In the genomic region with DNA sequence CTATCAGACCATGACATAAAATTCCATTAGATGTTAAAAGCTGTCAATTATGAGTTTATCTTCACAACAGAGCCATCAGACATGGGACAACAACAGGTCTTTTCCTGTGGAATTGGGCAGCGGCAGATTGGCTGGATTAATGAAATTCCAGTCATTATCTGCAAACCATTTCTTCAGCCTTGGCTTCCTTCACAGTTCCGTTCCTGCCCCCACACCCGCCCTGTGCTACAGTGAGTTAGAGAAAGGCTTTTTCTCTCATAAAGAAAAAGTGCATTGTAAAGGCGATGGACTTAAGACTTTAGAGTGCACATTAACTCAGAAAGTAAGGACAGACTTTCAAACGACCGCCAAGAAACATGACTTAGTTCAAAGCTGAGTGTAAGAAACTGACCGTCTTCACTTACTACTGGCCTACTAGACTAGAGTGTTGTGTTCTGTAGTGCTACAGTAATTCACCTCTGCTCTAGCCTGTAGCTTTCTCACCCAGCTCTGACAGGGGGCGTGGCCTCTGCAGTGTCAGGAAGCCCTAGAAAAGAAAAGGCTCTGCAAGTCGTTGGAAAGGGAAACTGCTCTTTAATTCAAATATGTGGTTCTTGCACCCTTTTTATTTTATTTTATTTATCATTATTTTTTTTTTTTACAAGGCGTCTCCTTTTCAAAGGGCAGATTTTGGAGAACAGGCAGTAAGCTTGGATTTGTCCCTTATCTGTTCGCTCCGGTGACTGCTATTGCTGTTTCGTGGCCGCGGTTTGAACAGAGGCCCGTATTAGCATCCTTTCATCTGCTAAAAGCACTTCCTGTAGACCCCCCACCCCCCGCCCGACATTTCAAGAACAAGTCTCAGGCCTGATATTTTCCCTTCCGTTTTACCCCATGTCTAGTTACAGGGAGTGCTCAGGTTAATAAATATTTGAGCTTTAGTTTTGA, we compare ENCODE assay signal across 10 mouse cellular contexts. TPM values are rescaled to one million over a fixed set of nuclear protein-coding genes. Genes with fewer than 3 reads are reported as not detected.
A peak's percentile ranks its signal among the peaks of the same experiment; 100 is the strongest.
DNase-seq lines count a peak whose midpoint lies in the region; ATAC-seq and TF ChIP-seq lines count a peak whose summit lies in the region.
"Had no signal": no experiment of that assay in that cellular context is flagged by ENCODE, and none has a peak within 500 bp of the region (broad histone marks: within the 10 kb centered on the region; RNA-seq: fewer than 3 reads in every experiment).

No protein-coding gene starts in this region.

- WGBS in limb, embryonic 11.5 days: 52% methylated on average over 19 of the region's 19 CpGs
- 54% methylated on average over 19 of the region's 19 CpGs for WGBS in limb, embryonic 10.5 days
- WGBS in embryonic facial prominence, embryonic 12.5 days: 50% methylated on average over 19 of the region's 19 CpGs
- 36% methylated on average over 19 of the region's 19 CpGs for WGBS in midbrain, postnatal 0 days
- 40% methylated on average over 19 of the region's 19 CpGs for WGBS in cerebellum, adult 2 months

- DNase-seq in limb, embryonic 11.5 days (ENCODE audit: low spot score): peak; percentile 27
- DNase-seq in limb, embryonic 10.5 days (ENCODE audit: low spot score): no peak
- peak; percentile 36 to 47 for DNase-seq in kidney, postnatal 4 days
- no peak for DNase-seq in midbrain, postnatal 0 days (ENCODE audit: low spot score)
- no peak for DNase-seq in layer of hippocampus, adult 8-10 months (ENCODE audit: low spot score in 2 of 2)
- DNase-seq in cerebellum, adult 2 months: no peak

- H3K36me3 ChIP-seq in limb, embryonic 11.5 days (ENCODE audit: control insufficient read depth, insufficient read depth, low read length): no peaks in the 10 kb centered on the region
- H3K36me3 ChIP-seq in limb, embryonic 10.5 days: no peaks in the 10 kb centered on the region
- H3K36me3 ChIP-seq in embryonic facial prominence, embryonic 12.5 days: no peaks in the 10 kb centered on the region
- no peaks in the 10 kb centered on the region for H3K36me3 ChIP-seq in midbrain, postnatal 0 days (ENCODE audit: insufficient read depth, low read length)
- H3K36me3 ChIP-seq: G1E had no signal

- no peaks in the 10 kb centered on the region for H3K27me3 ChIP-seq in limb, embryonic 11.5 days (ENCODE audit: control insufficient read depth, insufficient read depth, low read length)
- no peaks in the 10 kb centered on the region for H3K27me3 ChIP-seq in limb, embryonic 10.5 days (ENCODE audit: low read depth, poor library complexity, severe bottlenecking)
- no peaks in the 10 kb centered on the region for H3K27me3 ChIP-seq in embryonic facial prominence, embryonic 12.5 days
- H3K27me3 ChIP-seq in midbrain, postnatal 0 days (ENCODE audit: insufficient read depth, low read length): no peaks in the 10 kb centered on the region
- no peaks in the 10 kb centered on the region for H3K27me3 ChIP-seq in cerebellum, adult 2 months (ENCODE audit: control insufficient read depth, insufficient read depth, low read length)

- ATAC-seq in limb, embryonic 11.5 days (ENCODE audit: insufficient number of reproducible peaks, low FRiP score, low TSS enrichment, low read depth): no peak
- no peak for ATAC-seq in embryonic facial prominence, embryonic 12.5 days (ENCODE audit: insufficient number of reproducible peaks, insufficient read depth, low FRiP score, low TSS enrichment)
- ATAC-seq in hematopoietic stem cell, adult 5-6 weeks (replicated peaks in 1 of 2; ENCODE audit: insufficient read depth in 1 of 2, low FRiP score in 2 of 2, low TSS enrichment in 1 of 2, low read depth in 1 of 2, poor library complexity in 2 of 2, severe bottlenecking in 2 of 2): peak; percentile 69 to 96; a peak in 3 of 4 replicates
- no peak for ATAC-seq in midbrain, postnatal 0 days (ENCODE audit: low FRiP score)

- no peak for TF ChIP-seq CTCF in midbrain, postnatal 0 days (IDR thresholded peaks at IDR 0.05)
- no peak for TF ChIP-seq CTCF in cerebellum, adult 2 months (IDR thresholded peaks at IDR 0.05; ENCODE audit: borderline replicate concordance, insufficient read depth, low read depth, low read length)

- no peak overlapping the region; the same call in 1 of the 2 replicates for H3K4me2 ChIP-seq in limb, embryonic 11.5 days (ENCODE audit: low read depth, severe bottlenecking)
- H3K4me2 ChIP-seq in embryonic facial prominence, embryonic 12.5 days (replicated peaks): peak overlapping the region; percentile 25; the same call in 1 of the 2 replicates
- H3K4me2 ChIP-seq in midbrain, postnatal 0 days (ENCODE audit: low read depth, low read length, poor library complexity, severe bottlenecking): peak overlapping the region; percentile 33

- H3K9ac ChIP-seq in limb, embryonic 11.5 days (ENCODE audit: low read length): no peak overlapping the region
- no peak overlapping the region for H3K9ac ChIP-seq in embryonic facial prominence, embryonic 12.5 days
- H3K9ac ChIP-seq in midbrain, postnatal 0 days (replicated peaks; ENCODE audit: low read length, poor library complexity, severe bottlenecking): no peak overlapping the region

- H3K4me3 ChIP-seq in limb, embryonic 11.5 days (ENCODE audit: low read depth, low read length): no peak overlapping the region
- H3K4me3 ChIP-seq in limb, embryonic 10.5 days: no peak overlapping the region
- no peak overlapping the region for H3K4me3 ChIP-seq in embryonic facial prominence, embryonic 12.5 days
- no peak overlapping the region for H3K4me3 ChIP-seq in midbrain, postnatal 0 days (ENCODE audit: low read depth, low read length)
- H3K4me3 ChIP-seq in cerebellum, adult 2 months (replicated peaks; ENCODE audit: insufficient read depth, low read depth, low read length): no peak overlapping the region

- H3K9me3 ChIP-seq in limb, embryonic 11.5 days (ENCODE audit: control insufficient read depth, low read length): no peaks in the 10 kb centered on the region
- H3K9me3 ChIP-seq in limb, embryonic 10.5 days (replicated peaks): no peaks in the 10 kb centered on the region
- no peaks in the 10 kb centered on the region for H3K9me3 ChIP-seq in embryonic facial prominence, embryonic 12.5 days
- no peaks in the 10 kb centered on the region for H3K9me3 ChIP-seq in midbrain, postnatal 0 days (ENCODE audit: low read length)
- H3K9me3 ChIP-seq: G1E had no signal

- H3K4me1 ChIP-seq in limb, embryonic 11.5 days (ENCODE audit: control insufficient read depth, insufficient read depth, low read length): no peaks in the 10 kb centered on the region
- no peaks in the 10 kb centered on the region for H3K4me1 ChIP-seq in limb, embryonic 10.5 days
- H3K4me1 ChIP-seq in embryonic facial prominence, embryonic 12.5 days: no peaks in the 10 kb centered on the region
- H3K4me1 ChIP-seq in midbrain, postnatal 0 days (ENCODE audit: insufficient read depth, low read length): peaks cover 9% of the 10 kb centered on the region
- no peaks in the 10 kb centered on the region for H3K4me1 ChIP-seq in cerebellum, adult 2 months (ENCODE audit: control insufficient read depth, insufficient read depth, low read length)

- no peak overlapping the region for H3K27ac ChIP-seq in limb, embryonic 11.5 days (replicated peaks; ENCODE audit: low read depth, low read length)
- H3K27ac ChIP-seq in limb, embryonic 10.5 days: no peak overlapping the region
- H3K27ac ChIP-seq in embryonic facial prominence, embryonic 12.5 days: no peak overlapping the region
- peak overlapping the region; percentile 32; the same call in 1 of the 2 replicates for H3K27ac ChIP-seq in midbrain, postnatal 0 days (ENCODE audit: low read depth, low read length)
- no peak overlapping the region for H3K27ac ChIP-seq in cerebellum, adult 2 months (ENCODE audit: insufficient read depth, low read length)

- TF ChIP-seq POLR2A in cerebellum, adult 2 months (IDR thresholded peaks at IDR 0.05; ENCODE audit: borderline replicate concordance, insufficient read depth, low read length): no peak

RNA-seq across cellular contexts. Expression of gene Wdr20rt, which starts 33.2 kb away (rescaled TPM):
- not detected in 2 replicates for polyA plus RNA-seq in limb, embryonic 11.5 days (2014; fragmentation: Nextera tagmentation; extraction: Ambion mirVana)
- not detected in 2 replicates for polyA plus RNA-seq in limb, embryonic 10.5 days (2016; fragmentation: Nextera tagmentation; extraction: Ambion mirVana)
- not detected in 2 replicates for polyA plus RNA-seq in embryonic facial prominence, embryonic 12.5 days (2016; fragmentation: Nextera tagmentation; extraction: Ambion mirVana)
- total RNA-seq in hematopoietic stem cell, adult 5-6 weeks (2017): not detected in 2 replicates
- total RNA-seq in midbrain, postnatal 0 days (2014; rRNA removed): not detected in 2 replicates
- polyA plus RNA-seq in midbrain, postnatal 0 days (2015; fragmentation: Nextera tagmentation; extraction: Ambion mirVana): not detected in 2 replicates
- total RNA-seq in layer of hippocampus, adult 8-10 months (2022): under 1 TPM in 2 of 4 experiments, not detected in 2; 0.19 to 0.27 TPM
- not detected in 2 replicates for polyA plus RNA-seq in cerebellum, adult 2 months (2012; rRNA removed)
- total RNA-seq: left cerebral cortex, postnatal 10 days had no signal
- polyA plus RNA-seq: G1E had no signal

Comparison
In these comparisons a context has a peak if more than half of its experiments do, and no peak if none do; other contexts are left out.
1. DNase-seq: peak in limb, embryonic 11.5 days (single experiment) and kidney, postnatal 4 days (2 of 2); none in limb, embryonic 10.5 days (single experiment), midbrain, postnatal 0 days (single experiment), layer of hippocampus, adult 8-10 months (0 of 2) and cerebellum, adult 2 months (0 of 2).
2. ATAC-seq: peak in hematopoietic stem cell, adult 5-6 weeks (2 of 2); none in limb, embryonic 11.5 days (single experiment), embryonic facial prominence, embryonic 12.5 days (single experiment) and midbrain, postnatal 0 days (single experiment).